Mouse (Mus musculus) embryo, embryonic 10.5 days (tissue): ENCODE results near the gene Hap1.

Experiments used
- DNase-seq: peaks from one replicate; pipeline ENCODE4 v3.0.0-alpha.2; 2015; ENCODE audit warnings: low spot score

The Hap1 gene

GRCm38 (mm10) chr11:100355972-100356818 lies at the start of gene Hap1:
Hap1 (minus strand) TSS chr11:100356128.
- peak; percentile 85 for DNase-seq

GRCm38 (mm10) chr11:100404456-100405074 lies 48.6 kb upstream of the Hap1 start:
- DNase-seq: no peak

- no peak for DNase-seq
Measured at GRCm38 (mm10) chr11:100403445-100404134, 47.7 kb upstream of the Hap1 start.

- no peak for DNase-seq
Measured at GRCm38 (mm10) chr11:100402682-100403081, 46.8 kb upstream of the Hap1 start.

DNA sequence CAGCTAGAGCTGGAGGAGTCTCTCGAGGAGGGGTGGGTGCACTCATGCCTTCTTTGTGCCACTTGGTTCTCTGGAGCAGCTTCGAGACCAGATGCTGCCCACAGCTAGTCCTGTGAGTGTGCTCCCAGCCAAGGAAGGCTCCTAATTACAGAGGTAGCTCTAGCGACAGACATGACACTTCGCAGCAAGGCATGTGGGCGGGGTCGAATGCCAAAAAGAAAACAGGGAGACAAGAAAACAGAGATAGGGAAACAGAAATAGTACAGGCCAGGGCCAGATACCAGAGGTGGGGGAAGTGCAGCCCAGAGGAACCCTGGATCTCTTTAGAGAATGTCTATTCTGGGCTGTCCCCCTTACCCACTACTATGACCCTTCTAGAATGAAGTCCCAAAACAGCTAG lies 46.3 kb upstream of the Hap1 start:
- DNase-seq: no peak

DNA sequence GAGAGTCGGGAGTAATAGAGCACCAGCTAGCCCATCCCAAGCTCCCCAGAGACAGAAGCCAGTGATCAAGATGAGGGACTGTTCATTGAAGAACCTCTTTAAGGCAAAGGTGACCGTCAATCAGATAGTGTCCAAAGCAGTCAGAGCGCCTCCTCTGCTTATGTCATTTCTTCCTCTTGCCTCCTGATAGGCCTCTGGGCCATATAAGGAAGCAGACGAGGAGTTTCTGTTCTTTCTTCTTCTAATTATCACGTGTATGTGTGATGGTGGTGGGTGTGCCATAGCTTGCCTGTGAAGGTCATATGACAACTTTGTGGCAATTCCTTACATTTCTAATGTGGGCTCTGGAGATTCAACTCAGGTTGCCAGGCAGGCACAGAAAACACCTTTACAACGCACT lies 44.9 kb upstream of the Hap1 start:
- DNase-seq: no peak

GRCm38 (mm10) chr11:100399727-100400538 lies 44.0 kb upstream of the Hap1 start:
- no peak for DNase-seq

- DNase-seq: no peak
Measured at GRCm38 (mm10) chr11:100399320-100399719, 43.4 kb upstream of the Hap1 start.

GRCm38 (mm10) chr11:100398517-100398916 lies 42.6 kb upstream of the Hap1 start:
- no peak for DNase-seq

DNA sequence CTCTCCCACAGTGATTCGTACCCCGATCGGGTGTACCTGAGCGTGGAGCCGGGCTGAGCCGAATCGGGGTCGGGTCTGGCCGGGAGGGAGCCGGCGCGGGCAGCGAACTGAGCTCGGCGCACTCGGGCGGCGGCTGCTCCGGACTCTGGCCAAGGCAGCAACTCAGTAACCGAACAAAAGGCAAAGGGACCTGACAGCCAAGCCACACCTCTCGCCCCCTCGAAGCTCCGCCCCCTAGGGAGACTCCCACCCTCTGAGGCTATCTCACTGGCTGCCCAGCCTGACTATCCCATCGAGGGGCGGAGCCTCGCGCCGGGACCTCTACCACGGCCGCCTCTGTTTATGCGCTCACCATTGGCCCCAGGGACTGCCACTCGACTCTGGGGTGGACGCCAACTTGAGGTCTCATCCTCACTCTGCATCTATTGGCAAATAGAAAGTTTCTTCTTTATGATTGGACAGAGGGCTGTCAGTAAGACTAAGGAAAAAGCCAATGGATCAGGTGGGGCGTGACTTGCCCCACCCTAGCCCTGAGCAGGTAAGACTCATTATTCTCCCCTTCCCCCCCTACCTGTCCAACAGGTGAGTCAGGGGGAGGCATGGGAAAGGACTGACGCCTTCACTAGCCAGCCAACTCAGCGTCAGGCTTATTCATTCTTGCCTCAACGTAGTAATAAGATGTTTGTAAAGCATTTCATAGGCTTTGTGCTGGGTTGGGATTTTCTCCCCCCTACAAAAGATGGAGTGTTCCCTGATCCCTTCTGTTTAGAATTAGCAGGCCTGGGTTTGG lies 41.9 kb upstream of the Hap1 start, which contains the start of gene Jup:
Jup (minus strand) TSS at position 164 of the 790 bp plus-strand sequence.
- DNase-seq: peak; percentile 99

DNA sequence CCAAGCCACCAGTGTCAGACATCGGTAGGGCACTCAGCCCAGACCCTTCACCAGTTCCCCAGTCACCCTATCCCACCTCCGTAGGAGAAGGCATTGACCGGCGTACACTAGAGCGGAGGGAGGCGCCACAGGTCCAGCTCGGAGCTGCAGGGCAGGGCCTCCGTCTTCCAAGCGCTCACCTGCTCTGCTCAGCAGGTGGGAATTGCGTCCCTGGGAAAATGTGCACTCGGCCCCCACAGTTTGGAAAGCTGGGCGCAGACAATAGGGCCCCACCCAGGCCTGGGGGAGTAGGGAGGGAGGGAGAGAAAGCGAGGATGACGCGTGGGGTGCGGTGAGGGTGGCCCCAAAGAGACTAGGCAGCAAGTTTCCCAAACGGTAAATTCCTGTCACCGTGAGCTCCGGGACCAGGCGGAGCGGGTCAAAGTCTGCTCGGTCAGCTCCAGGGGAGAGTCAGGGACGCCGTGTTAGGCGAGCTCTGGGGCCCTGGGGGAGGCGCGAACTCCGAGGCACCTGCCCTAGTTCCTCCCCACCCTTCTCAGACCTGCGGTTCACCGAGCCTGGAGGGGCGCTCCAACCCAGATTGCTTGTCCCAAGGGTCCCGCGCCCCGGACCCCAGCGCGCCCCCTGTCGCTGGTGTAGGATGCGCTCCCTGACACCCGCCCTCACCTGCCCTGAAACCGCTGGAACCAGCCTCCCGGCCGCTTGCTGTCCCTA lies 41.1 kb upstream of the Hap1 start:
- DNase-seq: no peak

DNA sequence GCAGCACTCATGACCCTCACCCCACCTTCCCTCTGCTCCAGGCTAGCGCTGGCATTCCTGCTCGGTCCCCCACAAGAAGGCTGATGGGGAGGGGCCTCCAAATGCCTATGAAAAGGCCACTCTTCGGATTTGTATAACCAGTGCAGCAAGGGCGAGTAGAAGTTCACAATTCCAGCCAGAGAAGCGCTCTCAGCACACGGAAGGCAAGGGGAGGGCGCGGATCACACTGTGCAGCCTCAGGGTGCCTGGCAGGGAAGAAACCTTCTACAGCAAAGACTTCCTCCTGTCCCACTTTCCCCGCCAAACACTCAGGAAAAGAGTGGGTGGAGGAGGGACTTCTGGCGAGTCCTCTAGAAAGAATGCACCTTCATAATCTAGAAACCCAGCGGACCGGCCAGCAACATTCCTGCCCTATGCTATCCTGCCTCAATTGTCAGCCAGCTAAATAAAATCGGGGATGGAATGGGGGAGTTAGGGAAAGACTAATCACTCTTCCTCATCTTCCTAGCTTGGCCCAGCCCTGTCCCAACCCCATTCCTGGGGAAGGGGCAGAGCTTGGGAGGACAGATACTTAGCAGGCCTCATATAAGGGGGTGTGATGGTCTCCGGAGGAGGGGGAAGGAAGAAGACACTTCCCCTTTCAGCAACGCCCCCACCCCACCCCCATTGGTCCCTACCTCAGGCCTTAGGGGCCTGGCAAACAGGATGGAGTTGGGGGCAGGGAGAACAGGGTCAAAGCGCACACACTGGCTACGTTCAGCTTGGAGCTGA lies 40.1 kb upstream of the Hap1 start:
- DNase-seq: peak; percentile 45

DNA sequence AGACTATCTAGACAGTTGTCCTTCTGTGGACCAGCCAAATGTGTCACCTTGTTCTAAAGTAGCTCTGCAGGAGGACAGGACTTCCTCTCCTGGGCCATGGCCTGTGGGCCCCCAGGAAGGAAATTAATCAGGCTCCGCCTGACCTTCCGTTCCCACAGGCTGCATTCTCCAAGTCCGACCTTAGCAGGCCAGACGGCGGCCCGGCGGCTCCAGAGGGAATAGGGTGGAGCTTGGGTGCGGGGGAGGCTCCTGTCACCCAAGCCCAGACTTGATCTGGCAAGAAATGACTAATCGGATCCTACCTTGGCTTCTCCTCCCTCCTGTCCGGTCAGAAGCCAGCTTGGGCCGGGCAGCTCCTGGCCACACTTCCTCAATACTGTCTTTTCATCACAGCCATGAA lies 39.3 kb upstream of the Hap1 start:
- DNase-seq: no peak

- DNase-seq: no peak
Measured at GRCm38 (mm10) chr11:100394353-100395074, 38.6 kb upstream of the Hap1 start.

DNA sequence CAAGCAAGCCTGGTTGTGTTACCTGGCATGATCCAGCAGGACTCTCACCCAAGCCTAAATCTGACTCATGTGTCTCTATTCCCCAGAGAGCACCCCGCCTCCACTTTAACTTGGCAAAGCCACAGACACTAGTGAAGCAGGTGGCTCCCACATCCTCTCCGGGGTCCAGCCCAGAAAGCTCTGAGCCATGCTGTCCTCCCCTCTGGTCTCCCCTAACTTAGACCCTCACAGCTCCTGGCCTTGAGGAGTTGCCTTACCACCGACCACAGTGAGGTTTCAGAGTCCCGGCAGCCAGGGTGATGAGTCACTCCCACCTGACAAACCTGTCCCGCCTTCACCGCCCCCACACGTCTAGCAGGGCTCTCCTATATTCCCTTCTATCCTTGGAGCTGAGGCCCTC lies 37.8 kb upstream of the Hap1 start:
- DNase-seq: no peak

GRCm38 (mm10) chr11:100392958-100393357 lies 37.0 kb upstream of the Hap1 start:
- DNase-seq: no peak

DNA sequence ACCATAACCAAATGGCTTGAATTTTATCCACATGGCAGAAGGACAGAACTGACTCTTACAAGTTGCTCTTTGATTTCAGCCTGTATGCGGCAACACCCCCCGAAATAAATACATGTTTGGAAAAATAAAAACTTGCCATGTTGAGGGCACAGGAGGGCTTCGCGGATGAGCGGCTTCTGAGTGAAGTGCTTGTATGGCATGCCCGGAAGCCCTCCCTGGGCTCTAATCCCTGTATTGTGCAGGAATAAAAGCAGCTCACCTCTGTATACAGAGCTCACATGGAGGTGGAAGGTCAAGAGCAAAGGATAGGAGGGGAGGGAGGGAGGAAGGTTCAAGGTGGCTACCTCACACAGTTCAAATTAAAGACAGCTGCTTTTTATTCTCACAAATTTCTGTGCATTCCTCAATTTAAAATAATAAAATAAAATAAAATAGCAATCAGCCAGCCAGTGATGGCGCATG lies 36.0 kb upstream of the Hap1 start:
- DNase-seq: no peak

- DNase-seq: no peak
Measured at GRCm38 (mm10) chr11:100391081-100391883, 35.4 kb upstream of the Hap1 start.
